Mouse (Mus musculus) spleen, adult 18-20 months (tissue): Measurements from ENCODE around the gene Hoxa6.
A peak's percentile ranks its signal among the peaks of the same experiment; 100 is the strongest.

Experiments
- DNase-seq, 2 experiments: peaks; one replicate each; pipeline ENCODE4 v3.0.0; 2022; ENCODE audit warnings: mixed read lengths in 2 of 2

Hoxa6 gene

DNA sequence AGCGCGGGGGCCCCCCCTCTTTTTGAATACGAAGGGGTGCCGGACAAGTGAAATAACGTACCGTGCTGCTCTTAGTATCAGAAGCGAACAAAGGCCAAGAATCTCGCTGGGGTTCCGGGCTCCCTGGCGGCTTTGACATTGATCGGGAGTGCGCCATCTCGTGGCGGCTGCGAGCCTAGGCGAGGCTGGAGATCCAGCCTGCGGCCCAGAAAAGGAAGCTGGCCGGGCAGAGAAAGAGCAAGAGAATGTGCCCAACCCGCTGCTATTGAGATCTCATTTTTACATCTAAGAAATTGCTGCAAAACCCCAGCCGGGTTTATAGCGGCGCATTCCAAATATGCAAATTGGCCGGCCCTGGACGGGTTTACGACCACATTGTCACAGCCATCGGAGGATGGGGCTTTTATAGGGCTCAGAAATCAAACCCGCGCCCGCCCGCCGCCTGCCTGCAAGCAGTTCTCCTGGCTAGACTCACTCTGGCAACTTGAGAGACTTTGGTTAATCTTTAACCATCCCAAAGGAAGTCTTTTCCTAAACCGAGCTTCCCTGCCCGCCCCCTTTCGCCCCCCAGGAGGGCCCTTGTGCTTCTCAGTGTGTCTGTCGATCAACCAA lies 32.0 kb upstream of the Hoxa6 start, which contains the start of gene Hoxa10:
Gene Hoxa10, minus strand, starts transcription at position 466 of the 612 bp plus-strand sequence.
- peak; percentile 59 to 76 for DNase-seq

DNA sequence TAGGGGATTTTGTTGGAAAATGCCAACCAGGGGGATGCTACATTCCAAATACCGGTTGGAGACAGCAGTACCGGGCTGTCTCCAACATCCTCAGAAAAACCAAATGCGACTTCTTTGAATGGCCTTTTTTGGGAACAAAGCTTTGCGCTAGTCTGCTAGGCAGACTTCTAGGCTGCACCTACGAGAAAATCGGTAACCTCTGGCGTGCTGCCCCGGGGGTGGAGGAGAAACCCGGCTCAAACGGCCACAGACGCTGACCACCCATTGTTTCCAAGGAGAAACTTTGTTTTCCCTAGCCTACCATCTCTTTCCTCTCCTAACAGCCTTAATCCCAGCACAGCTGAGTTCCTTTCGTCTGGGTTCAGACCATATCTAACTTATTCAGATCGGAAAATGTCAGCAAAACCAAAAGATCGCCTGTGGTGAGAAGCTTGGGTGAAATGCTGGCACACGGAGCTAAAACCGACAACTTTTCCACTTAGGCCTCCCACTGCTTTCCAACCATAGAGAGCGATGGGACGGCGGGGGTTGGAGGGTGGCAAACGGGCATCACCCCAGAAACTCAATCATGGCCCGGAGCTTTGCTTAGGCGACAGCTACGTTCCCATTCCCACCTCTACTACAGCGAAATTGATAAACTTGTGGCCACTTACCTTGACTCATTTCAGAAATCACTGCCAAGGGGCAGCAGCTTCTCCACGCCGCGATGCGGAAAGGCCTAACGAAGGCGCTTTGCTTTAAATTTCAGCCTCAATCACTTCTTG lies 31.3 kb upstream of the Hoxa6 start:
- DNase-seq, result no peak

DNA sequence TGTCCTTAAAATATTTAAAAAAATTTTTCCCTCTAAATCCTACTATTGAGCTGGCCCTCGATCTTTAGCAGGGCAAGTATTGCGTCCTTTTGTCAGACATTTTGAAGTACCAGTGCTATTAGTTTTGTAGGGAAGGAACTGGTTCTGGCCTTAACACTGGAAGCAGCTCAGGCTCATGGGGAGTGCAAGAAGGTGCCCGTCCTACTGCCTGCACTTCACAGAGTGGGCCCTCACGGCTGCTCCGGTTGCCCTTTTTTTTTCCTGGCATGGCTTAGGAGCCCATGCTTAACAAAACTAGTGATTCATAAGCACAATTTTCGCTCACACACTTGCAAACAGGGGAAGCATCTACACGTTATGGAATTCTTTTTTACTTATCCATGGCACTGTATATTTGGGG lies 30.5 kb upstream of the Hoxa6 start:
- DNase-seq, result no peak

DNA sequence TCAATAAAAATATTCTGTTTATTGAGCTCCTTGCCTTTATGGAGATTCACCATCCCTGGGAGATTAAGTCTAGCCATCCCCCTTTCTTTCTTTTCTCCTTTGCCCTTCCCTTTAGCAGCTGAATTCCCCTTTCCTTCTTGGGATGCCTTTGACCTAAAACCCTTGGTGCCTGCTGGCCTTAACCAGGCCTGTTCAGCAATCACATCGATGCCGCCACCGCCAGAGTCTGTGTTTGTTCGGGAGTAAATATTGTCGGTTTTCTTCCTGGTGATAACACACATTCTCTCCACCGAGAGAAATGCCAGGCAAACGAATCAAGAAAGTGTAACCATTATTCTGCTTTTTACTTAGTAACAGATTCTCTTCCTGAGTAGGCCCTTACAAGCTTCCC lies 29.6 kb upstream of the Hoxa6 start:
- no peak for DNase-seq

DNA sequence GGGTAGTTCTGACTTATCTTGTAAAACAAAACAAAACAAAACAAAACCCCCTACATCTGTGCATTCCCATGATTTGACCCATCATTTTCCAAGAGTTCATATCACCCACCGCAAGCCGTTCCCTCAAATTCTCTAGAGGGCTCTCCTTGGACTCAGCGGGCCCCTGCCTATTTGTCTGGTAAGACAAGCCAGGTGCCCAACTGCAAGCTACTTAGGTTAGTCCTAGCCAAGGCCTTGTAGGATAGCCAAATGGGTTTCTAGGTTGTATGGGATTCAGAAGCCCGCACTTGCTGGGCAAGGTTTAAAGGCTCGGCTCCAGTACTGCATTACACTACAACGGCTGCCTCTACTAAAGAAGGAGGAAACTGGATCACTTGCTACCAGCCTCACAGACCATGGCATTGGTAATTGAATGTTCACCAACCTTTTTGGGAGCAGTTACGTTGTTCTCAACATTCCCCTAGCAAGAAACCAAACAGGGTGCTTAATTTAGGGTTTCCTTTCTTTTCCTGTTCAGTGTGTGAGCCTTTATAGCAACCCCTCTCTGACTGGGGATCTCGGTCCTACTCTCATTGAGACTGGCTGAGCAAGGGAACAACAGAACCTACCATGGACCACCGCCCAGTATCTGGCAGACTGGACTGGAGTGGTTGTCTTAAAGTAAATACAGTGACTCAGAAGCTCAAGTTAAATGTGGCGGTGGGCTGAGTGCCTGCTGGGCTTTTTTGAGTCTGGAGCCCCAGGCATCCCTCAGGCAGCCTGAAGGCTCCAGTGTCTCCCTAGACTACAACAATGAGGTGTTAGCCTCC lies 29.0 kb upstream of the Hoxa6 start:
- no peak for DNase-seq

DNA sequence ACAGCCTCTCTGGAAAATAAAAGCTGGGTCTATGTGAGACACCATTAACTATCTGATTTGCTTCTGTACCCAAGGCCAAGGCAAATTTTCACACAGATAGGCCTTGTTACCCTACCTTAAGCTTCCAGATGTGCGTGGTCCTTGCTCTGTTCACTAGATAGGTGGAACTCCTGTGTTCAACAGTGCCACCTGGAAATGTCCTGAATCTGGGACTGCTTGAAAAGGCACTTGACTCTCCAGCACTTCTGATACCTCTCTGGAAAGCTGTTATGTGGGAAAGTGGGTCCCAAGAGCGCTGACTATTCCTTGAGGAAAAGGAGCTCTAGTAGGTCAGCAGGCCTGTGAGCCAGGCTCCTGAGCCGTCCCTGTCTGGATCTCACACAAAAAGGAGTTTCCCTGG lies 28.3 kb upstream of the Hoxa6 start:
- DNase-seq, result no peak

DNA sequence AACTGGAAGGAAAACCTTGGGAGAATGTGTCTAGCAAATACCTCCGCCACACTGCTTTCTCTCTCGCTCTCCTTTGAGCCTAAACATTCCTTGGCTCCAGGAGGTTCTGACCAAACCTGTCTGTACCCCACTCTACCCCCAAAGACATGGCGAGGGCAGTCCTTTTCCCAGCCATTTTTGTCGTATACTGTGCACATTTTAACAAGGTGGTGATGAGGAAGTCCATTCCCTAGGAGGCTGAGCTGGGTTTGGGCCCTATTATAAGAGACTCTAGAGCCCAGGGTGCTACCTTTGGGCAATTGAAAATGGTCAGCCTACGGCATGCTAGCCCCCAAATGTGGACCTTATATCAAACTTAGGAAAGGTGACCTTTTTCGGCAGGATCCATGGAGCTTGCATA lies 27.3 kb upstream of the Hoxa6 start:
- DNase-seq, result no peak

DNA sequence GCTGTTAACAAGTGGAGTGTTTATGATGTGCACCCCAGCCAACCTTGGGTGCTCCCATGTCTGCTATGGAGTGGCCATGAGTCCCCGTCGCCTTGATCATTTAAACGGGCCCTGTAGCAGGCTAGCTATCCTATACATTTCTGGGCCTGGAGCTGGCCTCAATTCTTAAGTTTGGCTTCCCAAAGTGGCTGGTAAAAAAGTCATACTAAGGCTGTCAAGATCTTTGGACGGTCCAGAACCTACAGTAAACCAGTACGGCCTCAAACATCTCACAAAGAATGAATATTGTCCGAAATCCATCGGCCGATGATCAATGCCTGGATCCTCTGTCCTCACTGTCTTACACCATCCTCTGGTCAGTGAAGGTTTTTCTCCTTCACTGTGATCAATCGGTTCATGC lies 26.7 kb upstream of the Hoxa6 start:
- DNase-seq, result no peak

DNA sequence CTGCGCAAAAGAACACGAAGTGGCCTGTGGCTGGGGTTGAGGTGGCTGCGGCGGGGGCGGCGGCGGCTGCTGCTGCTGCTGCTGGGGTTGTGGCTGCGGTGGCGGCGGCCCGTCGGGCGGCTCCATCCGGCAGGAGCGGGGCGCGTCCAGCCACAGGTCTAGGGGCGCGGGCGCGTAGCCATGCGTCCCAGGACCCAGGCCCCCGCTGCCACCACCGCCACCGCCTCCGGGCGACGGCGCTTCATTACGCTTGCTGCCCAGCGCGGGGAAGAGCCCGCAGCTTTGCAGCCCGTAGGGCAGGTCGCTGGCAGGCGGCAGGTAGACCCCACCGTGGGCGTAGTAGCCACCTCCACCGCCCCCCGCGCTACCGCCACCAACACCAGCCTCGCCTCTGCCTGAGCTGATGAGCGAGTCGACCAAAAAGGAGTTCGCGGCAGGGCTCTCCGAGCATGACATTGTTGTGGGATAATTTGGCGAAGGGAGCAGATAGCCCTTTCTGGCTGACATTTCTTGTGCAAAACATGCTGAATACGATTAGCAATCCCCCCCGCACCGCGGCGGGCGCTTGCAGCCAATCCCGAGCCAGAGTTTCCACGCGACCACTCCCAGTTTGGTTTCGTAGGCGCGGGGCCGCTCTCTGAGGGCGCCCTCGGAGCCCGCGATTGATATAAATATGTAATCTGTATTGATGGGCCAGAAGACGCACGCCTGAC lies 26.1 kb upstream of the Hoxa6 start:
- no peak for DNase-seq

DNA sequence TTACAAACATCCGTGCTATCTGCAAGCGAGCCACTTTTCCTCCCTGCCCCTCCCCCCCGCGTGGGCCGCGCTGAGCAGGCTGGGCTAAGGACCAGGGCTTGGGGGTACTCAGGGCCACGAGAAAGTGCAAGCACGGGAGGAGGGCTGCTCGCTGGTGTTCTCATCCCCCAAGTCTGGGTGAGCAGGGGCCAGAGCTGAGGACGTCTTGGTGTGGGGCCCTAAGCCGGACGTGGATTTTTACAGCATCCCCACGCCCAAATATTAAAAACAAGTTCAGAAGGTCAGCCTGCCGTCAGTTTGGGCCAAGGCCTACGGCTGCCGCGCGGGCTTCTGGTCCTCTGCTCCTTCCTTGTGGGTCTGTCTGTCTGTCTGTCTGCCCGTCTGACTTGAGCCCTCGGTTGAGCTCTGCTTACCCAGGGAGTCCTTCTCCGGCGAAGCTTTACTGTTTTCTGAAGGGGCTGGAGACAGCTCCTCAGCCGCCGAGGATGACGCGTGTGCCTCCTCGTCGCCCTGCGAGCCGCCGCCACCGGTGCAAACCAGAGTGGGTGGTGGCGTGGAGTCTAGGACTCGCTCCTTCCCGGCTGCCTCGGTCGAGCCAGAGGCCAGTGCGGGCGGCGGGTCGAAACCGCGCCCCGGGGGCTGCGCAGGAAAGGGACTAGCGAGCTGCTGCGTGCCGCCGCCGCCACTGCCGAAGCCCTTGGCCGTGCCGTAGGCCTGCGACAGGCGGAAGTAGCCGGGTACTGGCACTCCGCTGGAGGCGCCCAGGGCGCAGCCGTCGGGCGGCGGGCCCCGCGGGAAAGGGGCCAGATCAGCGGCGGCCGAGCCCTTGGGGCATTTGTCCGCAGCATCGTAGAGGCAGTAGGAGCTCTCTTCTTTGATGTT lies 25.3 kb upstream of the Hoxa6 start:
- no peak for DNase-seq

DNA sequence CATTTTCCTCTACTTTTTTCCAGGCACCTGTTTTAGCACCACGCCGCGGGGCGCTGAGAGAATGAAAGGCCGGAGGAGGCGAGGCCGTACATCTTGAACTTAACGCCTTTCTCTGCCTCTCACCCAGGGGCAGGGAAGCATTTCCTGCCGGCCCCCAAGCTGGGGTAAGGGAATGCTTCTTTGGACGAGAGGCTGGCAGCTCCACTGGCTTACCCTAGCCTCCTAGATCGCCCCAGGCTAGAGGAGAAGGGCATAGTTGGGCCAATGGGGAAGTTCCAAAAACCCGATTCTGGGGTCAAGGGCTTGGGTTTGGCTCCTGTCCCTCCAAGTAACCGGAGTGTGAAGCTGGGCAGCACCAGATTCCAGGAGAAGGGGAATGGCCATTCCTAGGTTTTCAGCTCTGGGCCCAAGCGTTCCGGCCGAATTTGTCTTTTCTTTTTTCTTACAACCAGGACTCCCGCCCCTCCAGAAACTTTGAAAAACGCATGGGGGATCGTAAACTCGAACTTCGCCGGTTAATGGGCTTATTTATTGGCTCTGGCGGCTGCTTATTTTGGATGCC lies 24.5 kb upstream of the Hoxa6 start:
- no peak for DNase-seq

DNA sequence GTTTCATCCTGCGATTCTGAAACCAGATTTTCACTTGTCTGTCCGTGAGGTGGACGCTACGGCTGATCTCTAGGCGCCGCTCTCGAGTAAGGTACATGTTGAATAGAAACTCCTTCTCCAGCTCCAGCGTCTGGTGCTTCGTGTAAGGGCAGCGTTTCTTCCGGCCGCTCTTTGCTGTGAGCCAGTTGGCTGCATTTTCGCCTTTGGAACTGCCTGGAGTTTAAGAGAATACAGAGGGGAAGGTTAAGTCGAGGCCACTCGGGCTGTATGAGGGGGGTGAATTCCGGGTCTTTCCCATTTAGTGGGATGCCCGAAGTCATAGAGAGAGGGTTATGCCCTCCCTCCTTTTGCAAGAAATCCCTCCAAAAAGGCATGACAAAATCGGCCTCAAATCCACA lies 24.0 kb upstream of the Hoxa6 start:
- DNase-seq, result no peak

DNA sequence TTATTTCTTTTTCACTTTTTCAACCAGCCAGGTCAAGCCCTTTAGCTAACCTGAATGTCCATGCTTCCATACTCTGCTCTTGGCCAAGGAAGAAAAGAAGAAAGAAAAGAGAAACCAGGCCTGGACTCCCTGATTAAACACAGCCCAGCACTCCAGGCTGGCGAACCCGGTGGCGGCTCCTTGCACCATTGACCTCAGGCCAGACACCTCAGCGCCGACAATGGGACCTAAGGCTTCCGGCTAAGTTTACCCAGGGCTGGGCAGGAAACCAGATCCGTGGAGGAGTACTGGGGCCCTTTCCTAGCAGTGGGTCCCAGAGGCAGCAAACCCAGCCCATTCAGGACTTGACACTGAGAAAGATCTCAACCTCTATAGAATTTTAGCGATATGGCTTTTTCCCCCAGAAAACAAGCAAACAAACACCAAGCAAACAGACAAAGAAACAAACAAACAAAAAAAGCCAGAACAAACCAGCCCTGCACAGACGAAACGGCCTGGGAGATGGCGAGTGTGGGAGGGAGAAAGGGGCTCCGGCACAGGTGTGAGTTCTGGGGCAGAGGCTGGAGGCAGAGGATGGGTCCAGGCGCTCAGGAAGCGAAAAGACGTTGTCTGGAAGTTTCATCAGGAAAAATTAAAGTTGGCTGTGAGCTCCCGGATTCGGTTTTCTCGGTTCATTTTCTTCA lies 23.5 kb upstream of the Hoxa6 start:
- DNase-seq, result no peak

DNA sequence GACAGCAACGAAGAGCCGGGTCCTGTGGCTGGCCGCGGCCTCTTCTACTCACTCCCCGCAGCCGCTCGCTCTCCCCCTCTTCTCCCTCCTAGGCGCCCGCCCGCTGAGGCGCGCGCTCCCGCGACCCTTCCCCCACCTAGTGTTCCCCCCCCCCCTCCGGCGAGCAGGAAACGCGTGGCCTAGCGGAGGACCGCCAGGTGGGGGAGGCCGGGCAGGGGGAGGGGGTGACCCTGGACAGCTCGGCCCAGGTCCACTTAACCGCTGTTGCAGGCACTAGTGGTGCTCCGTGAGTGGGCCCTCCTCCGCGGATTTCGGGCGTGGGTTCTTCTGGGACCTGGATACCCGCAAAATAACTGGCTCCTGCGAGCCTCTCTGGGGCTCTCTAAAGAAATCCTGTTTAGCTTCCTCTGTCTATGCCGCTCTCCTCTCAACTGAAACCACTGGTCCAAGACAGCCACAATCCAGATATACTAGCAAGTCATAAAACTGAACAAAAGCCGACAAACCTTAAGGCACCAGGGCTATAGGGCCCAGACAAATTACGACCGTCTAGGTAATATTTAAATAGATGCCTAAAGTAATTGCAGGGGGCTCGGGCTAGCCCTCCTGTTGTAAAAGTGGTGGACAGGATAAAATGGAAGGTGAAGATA lies 22.1 kb upstream of the Hoxa6 start, which contains the start of gene Hoxa9:
Gene Hoxa9, minus strand, starts transcription at position 574 of the 650 bp plus-strand sequence.
- no peak for DNase-seq

DNA sequence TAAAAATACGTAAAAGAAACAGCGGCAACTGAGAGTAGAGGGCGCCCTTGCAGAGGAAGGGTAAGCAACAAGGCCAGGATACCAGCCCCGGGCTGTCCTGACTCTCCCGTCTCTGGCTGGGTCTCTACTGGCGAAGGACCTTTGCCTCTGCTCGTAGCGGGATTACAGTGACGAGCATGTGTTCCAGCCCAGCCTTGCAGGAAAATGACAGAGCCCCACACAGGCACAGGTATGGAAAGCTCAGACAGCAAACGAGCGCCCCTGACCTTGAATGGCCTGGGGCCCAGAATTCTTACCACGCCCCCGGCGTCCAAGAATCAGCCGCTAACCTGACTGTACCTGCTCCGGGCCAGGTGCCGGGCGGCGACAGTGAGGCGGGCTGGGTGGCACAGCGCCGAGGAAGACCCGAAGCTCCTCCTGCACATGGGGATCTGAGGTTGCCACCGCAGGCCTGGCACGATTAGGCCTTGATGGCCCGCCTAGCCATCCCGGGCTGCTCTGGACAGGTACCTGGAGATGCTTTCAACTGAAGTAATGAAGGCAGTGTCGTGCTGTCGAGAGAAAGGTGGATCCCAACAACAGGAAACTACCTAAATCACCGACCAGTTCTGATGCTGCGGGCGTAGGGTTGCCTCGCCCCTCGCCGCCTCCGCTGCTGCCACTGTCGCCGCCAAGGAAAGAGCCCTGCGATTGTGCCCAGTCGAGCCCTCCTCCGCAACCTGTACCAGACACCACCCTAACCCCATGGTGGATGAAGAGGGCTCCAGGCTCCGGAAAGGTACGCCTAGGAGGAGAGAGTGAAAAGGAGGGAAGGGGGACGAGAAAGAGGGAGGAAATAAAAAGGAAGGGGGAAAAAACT lies 21.3 kb upstream of the Hoxa6 start:
- no peak for DNase-seq

DNA sequence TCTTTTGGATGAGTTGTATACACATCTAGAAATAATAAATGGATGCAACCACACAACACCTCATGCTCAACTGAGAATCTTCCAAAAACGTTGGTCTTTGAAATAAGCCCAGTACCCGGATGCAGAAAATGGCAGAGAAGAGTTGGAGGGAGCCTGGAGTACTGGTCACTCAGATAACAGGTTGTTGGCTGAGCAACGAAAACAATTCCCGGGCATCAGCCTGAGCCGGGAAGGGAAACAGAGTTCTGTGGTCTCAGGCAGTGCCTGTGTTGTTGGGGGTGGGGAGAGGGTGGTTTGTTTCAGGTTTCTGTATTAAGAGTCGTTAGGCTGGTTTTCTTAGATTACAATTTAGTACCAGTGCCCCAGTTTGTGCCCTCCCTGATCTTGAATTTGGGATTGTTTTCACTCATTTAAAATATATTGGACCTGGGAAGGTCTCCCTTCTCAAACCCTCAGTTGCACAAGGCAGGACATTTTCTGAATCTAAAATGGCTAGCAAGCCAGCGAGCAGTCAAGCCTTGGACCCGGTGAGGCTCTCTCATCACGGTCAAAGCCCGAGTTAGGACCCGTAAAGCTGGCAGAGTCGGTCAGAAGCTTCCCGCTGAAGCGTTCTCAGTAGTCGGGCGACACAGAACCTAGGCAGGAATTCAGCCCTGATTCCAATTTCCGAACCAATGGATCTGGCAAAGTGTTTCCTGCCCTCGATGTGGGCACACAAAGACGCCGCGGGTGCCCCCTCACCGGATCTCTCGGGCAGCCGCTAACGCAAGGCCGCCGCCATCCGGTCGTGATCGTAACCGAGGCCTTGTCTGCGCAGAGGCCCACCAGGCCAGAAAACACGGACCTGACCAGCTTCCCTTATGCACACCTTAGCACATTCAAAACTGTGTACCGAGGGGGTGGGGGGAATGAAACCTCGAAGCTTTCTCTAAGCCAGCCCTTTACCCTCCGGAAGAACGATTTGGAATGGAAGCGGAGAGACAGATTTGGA lies 20.2 kb upstream of the Hoxa6 start:
- DNase-seq, result no peak

DNA sequence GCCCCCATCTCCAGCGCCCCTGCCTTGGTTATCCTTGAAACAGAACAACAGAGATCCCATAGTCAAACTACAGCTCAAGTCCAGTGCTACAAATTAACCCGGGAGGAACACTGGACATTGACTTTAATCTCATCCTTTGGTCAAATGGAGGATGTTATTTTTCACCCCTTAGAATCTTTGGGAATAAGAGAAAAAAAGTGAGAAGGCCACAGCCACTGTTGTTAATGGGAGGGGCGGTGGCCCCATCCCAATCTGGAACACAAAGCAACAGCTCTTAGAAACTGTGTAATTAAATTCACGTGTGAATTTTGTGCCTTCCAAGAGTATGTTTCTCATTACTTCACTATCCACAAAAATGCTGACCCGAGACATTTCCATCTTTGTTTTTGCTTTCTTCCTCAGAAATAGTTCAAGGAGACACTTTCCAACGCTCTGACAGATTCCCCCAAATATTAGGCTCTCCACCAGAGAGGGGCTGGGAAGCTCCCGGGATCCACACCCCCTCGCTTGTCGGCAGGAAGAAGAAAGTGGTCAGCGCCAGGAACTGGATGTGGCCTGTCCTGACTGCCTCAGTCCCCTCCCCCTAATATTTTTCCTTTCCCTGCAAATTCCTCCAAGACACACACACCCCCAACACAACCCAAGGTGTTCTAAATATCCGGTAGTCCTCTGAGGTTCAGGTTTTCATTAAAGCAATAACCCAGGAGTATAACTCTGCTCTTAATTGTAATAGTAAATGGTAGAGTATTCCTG lies 19.1 kb upstream of the Hoxa6 start:
- no peak for DNase-seq
